Mouse (Mus musculus): ENCODE data around the gene Golph3. TPM values are rescaled to one million over a fixed set of nuclear protein-coding genes. Genes with fewer than 3 reads are reported as not detected.

The Golph3 gene
- polyA plus RNA-seq, 1 experiment = 81.6 TPM

DNA sequence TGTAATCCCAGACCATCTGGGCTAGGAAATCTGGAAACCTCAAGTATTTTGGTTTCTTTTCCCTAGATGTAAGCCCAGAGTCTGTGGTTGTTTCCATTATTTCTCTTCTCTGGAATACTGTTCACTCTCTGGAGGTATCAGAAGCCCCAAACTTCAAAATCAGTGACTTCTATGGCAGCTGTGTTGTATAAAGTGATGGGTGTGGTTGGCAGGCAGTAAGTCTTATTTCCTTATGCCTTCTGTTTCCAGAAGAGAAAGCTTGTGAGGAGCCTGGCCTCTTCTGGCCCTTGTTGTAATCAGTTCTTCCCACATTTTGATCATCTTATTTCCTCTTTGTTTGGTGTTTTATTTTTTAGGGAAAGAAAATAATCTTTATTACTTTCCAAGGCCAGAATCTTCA lies 9.6 kb downstream of the Golph3 start:
- Histone ChIP-seq H3K4me1 (ENCODE audit: control insufficient read depth, insufficient read depth, low read length) (peaks cover 4% of the 10 kb centered on the region), H3K4me3 (ENCODE audit: insufficient read depth, low read length) (no peak overlapping the region), H3K27ac (ENCODE audit: insufficient read depth, low read length) (no peak overlapping the region)
- TF ChIP-seq POLR2A (IDR thresholded peaks at IDR 0.05; ENCODE audit: extremely low read depth, insufficient read depth, low read length) = no peak
- no peak for TF ChIP-seq CTCF (IDR thresholded peaks at IDR 0.05; ENCODE audit: extremely low read depth, insufficient read depth, low read length)

- TF ChIP-seq POLR2A (IDR thresholded peaks at IDR 0.05; ENCODE audit: extremely low read depth, insufficient read depth, low read length) (no peak), CTCF (IDR thresholded peaks at IDR 0.05; ENCODE audit: extremely low read depth, insufficient read depth, low read length) (no peak)
- H3K4me3 ChIP-seq (ENCODE audit: insufficient read depth, low read length) = no peak overlapping the region
- peaks cover 2% of the 10 kb centered on the region for H3K4me1 ChIP-seq (ENCODE audit: control insufficient read depth, insufficient read depth, low read length)
- no peak overlapping the region for H3K27ac ChIP-seq (ENCODE audit: insufficient read depth, low read length)
Observed at GRCm38 (mm10) chr15:12331300-12331699, 10.1 kb downstream of the Golph3 start.

- no peak for TF ChIP-seq CTCF (IDR thresholded peaks at IDR 0.05; ENCODE audit: extremely low read depth, insufficient read depth, low read length)
- TF ChIP-seq POLR2A (IDR thresholded peaks at IDR 0.05; ENCODE audit: extremely low read depth, insufficient read depth, low read length) = no peak
Observed at GRCm38 (mm10) chr15:12334381-12334780, 13.1 kb downstream of the Golph3 start.

DNA sequence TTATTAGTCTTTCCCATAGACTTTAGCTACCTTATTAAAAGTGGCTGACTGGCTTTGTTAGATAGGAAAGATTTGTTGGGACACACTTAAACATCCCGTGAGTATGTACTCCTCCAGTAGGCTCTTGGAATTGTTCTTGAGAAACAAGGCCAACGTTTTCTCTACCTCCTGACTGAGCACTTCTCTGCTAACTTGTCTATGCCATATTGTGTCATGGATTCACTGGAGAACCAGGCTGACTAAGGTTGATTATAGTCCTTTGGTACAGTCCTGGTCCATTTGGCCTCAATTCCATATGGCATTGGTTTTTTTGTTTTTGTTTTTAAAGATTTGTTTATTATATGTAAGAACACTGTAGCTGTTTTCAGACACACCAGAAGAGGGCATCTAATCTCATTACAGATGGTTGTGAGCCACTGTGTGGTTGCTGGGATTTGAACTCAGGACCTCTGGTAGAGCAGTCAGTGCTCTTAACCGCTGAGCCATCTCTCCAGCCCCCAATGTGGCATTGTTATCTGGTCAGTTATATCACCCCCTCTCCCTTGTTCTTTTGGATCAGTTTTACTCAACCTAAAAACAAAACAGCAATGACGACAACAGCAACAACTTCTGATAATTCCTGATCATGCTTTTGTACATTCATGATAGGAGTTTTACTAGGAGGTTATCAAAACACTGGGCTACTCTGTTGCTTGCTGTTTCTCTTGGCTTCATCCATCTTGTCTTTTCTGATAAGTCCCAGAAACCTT lies 16.0 kb downstream of the Golph3 start:
- no peak overlapping the region for H3K27ac ChIP-seq (ENCODE audit: insufficient read depth, low read length)
- TF ChIP-seq CTCF (IDR thresholded peaks at IDR 0.05; ENCODE audit: extremely low read depth, insufficient read depth, low read length) (no peak), POLR2A (IDR thresholded peaks at IDR 0.05; ENCODE audit: extremely low read depth, insufficient read depth, low read length) (no peak)
- H3K4me1 ChIP-seq (ENCODE audit: control insufficient read depth, insufficient read depth, low read length) = peaks cover 2% of the 10 kb centered on the region; the same call in 1 of the 2 replicates

More at GRCm38 (mm10) chr15:12334381-12334780, 13.1 kb downstream of the Golph3 start:
- H3K4me1 ChIP-seq (ENCODE audit: control insufficient read depth, insufficient read depth, low read length) = peaks cover 2% of the 10 kb centered on the region; the same call in 1 of the 2 replicates
- no peak overlapping the region for H3K27ac ChIP-seq (ENCODE audit: insufficient read depth, low read length)
- no peak overlapping the region for H3K4me3 ChIP-seq (ENCODE audit: insufficient read depth, low read length)

DNA sequence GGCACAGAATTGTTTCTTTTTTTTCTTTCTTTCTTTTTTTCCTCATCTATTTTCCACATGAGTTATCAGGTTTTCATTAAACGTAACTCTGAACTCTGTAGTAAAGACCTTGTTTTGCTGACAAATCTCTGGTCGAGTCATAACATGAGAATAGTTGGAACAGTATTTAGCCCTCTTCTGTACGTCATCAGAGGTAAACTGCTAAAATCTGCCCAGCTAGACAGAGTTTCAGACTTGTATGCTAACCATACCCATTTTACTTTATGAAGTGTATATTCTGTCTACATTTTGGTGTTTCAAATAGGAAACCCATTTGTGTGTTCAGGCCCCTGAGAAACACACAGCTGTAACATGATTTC lies 16.5 kb downstream of the Golph3 start:
- no peak overlapping the region for H3K27ac ChIP-seq (ENCODE audit: insufficient read depth, low read length)
- no peak for TF ChIP-seq CTCF (IDR thresholded peaks at IDR 0.05; ENCODE audit: extremely low read depth, insufficient read depth, low read length)
- TF ChIP-seq POLR2A (IDR thresholded peaks at IDR 0.05; ENCODE audit: extremely low read depth, insufficient read depth, low read length) = no peak

More for the DNA sequence above, 16.0 kb downstream of the Golph3 start:
- H3K4me3 ChIP-seq (ENCODE audit: insufficient read depth, low read length) = no peak overlapping the region

GRCm38 (mm10) chr15:12340536-12341400 lies 19.5 kb downstream of the Golph3 start:
- Histone ChIP-seq H3K27ac (ENCODE audit: insufficient read depth, low read length) (no peak overlapping the region), H3K4me1 (ENCODE audit: control insufficient read depth, insufficient read depth, low read length) (no peaks in the 10 kb centered on the region), H3K4me3 (ENCODE audit: insufficient read depth, low read length) (no peak overlapping the region)
- no peak for TF ChIP-seq CTCF (IDR thresholded peaks at IDR 0.05; ENCODE audit: extremely low read depth, insufficient read depth, low read length)
- TF ChIP-seq POLR2A (IDR thresholded peaks at IDR 0.05; ENCODE audit: extremely low read depth, insufficient read depth, low read length) = no peak

More for the DNA sequence above, 16.5 kb downstream of the Golph3 start:
- H3K4me3 ChIP-seq (ENCODE audit: insufficient read depth, low read length) = no peak overlapping the region
- H3K4me1 ChIP-seq (ENCODE audit: control insufficient read depth, insufficient read depth, low read length) = peaks cover 2% of the 10 kb centered on the region; the same call in 1 of the 2 replicates

GRCm38 (mm10) chr15:12341401-12341758 lies 20.1 kb downstream of the Golph3 start:
- Histone ChIP-seq H3K4me1 (ENCODE audit: control insufficient read depth, insufficient read depth, low read length) (no peaks in the 10 kb centered on the region), H3K4me3 (ENCODE audit: insufficient read depth, low read length) (no peak overlapping the region), H3K27ac (ENCODE audit: insufficient read depth, low read length) (no peak overlapping the region)
- TF ChIP-seq CTCF (IDR thresholded peaks at IDR 0.05; ENCODE audit: extremely low read depth, insufficient read depth, low read length) (no peak), POLR2A (IDR thresholded peaks at IDR 0.05; ENCODE audit: extremely low read depth, insufficient read depth, low read length) (no peak)

DNA sequence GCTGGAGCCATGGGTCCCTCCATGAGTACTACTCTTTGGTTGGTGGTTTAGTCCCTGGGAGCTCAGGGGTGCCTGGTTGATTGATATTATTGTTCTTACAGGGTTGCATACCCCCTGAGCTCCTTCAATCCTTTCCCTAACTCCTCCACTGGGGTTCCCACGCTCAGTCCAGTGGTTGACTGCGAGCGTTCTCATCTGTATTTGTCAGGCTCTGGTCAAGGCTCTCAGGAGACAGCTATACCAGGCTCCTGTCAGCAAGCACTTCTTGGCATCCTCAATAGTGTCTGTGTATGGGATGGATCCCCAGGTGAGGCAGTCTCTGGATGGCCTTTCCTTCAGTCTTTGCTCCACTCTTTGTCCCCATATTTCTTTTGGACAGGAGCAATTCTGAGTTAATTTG lies 25.7 kb downstream of the Golph3 start:
- H3K4me1 ChIP-seq (ENCODE audit: control insufficient read depth, insufficient read depth, low read length) = no peaks in the 10 kb centered on the region
- H3K4me3 ChIP-seq (ENCODE audit: insufficient read depth, low read length) = no peak overlapping the region
- TF ChIP-seq POLR2A (IDR thresholded peaks at IDR 0.05; ENCODE audit: extremely low read depth, insufficient read depth, low read length) = no peak
- TF ChIP-seq CTCF (IDR thresholded peaks at IDR 0.05; ENCODE audit: extremely low read depth, insufficient read depth, low read length) = no peak
- H3K27ac ChIP-seq (ENCODE audit: insufficient read depth, low read length) = no peak overlapping the region

DNA sequence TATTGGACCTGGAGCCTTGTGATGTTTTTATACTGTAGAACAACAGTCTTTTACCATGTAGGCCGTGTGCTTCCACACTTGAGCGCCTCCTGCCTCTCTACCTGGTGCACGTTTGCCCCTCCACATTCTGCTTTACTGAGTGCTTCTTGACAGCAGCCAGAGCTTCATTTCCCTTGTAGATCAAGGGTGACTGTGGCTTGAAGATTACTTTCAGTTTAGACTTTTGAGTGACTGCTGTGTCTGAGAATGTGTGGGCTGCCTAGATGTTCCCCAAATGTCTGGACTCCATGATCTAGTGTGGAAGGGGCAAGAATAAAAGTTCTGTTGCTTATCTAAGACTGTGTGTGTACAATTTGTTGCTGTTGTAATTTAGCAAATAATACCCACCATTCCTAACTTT lies 27.7 kb downstream of the Golph3 start:
- TF ChIP-seq CTCF (IDR thresholded peaks at IDR 0.05; ENCODE audit: extremely low read depth, insufficient read depth, low read length) (no peak), POLR2A (IDR thresholded peaks at IDR 0.05; ENCODE audit: extremely low read depth, insufficient read depth, low read length) (no peak)
- Histone ChIP-seq H3K27ac (ENCODE audit: insufficient read depth, low read length) (no peak overlapping the region), H3K4me3 (ENCODE audit: insufficient read depth, low read length) (no peak overlapping the region), H3K4me1 (ENCODE audit: control insufficient read depth, insufficient read depth, low read length) (no peaks in the 10 kb centered on the region)

Data from cortical plate, adult 2 months (tissue).